Mouse (Mus musculus) hindbrain, postnatal 0 days (tissue): ENCODE results near the gene Mrtfb. TPM values are rescaled to one million over a fixed set of nuclear protein-coding genes. Genes with fewer than 3 reads are reported as not detected.

Source experiments
- ATAC-seq: fragments of 200-750 bp; cut with Nextera tagmentation; 2 replicates; pipeline ENCODE4 v1.8.0; 2017; ENCODE audit warnings: mild to moderate bottlenecking, moderate TSS enrichment, moderate library complexity
- DNase-seq: peaks from one replicate; pipeline ENCODE4 v3.0.0-alpha.2; 2015; ENCODE audit warnings: low spot score
- H3K27ac ChIP-seq: fragments of 300-500 bp; sonication (generic); 2 replicates; pipeline ENCODE4 v1.5.1; 2014; ENCODE audit warnings: mild to moderate bottlenecking
- H3K27me3 ChIP-seq: fragments of 300-500 bp; sonication (generic); 2 replicates; pipeline ENCODE4 v1.6.1; 2014; ENCODE audit warnings: low read length, mixed read lengths; ENCODE audit not compliant: insufficient read depth
- H3K36me3 ChIP-seq: fragments of 300-500 bp; sonication (generic); 2 replicates; pipeline ENCODE4 v1.6.1; 2014; ENCODE audit warnings: low read length, mixed read lengths; ENCODE audit not compliant: insufficient read depth
- H3K4me1 ChIP-seq: fragments of 300-500 bp; sonication (generic); 2 replicates; pipeline ENCODE4 v1.6.1; 2014; ENCODE audit warnings: antibody characterized with exemption, low read length, mixed read lengths; ENCODE audit not compliant: insufficient read depth
- H3K4me2 ChIP-seq: fragments of 300-500 bp; sonication (generic); 2 replicates; pipeline ENCODE4 v1.6.1; 2014; ENCODE audit warnings: low read depth, mild to moderate bottlenecking, low read length, moderate library complexity, mixed read lengths
- H3K4me3 ChIP-seq: fragments of 300-500 bp; sonication (generic); 2 replicates; pipeline ENCODE4 v1.5.1; 2014; ENCODE audit warnings: low read length
- H3K9ac ChIP-seq: fragments of 300-500 bp; sonication (generic); replicated peaks from 2 replicates; pipeline ENCODE4 v1.6.1; 2014; ENCODE audit warnings: mild to moderate bottlenecking, low read length, moderate library complexity, mixed read lengths
- H3K9me3 ChIP-seq: fragments of 300-500 bp; sonication (generic); 2 replicates; pipeline ENCODE4 v1.6.1; 2016; ENCODE audit warnings: low read length, mixed read lengths
- CTCF ChIP-seq: IDR thresholded peaks from 2 replicates; pipeline ENCODE4 v1.5.1; 2016; ENCODE audit warnings: antibody characterized with exemption, control low read depth, low read depth
- WGBS: fragments of 180-500 bp; shearing (Covaris S2); extraction: QIAGEN DNeasy Blood & Tissue Kit; methylation state at CpG from one replicate; pipeline ENCODE4 v1.1.7; 2014; 5-methylcytosine and 5-hydroxymethylcytosine counted together
- polyA plus RNA-seq: library from polyadenylated mRNA; unstranded; fragments of >200 nt; fragmentation: Nextera tagmentation; extraction: Ambion mirVana; gene quantifications from 2 replicates; pipeline ENCODE4 v1.2.1, GENCODE M21; 2015
- total RNA-seq: library from RNA; depleted of rRNA; stranded (reverse); fragments of >200 nt; gene quantifications from 2 replicates; pipeline ENCODE4 v1.2.3, GENCODE M21; 2014

The Mrtfb gene
- total and polyA plus RNA-seq, 2 experiments from 2014 or later = 11.5 to 20.0 TPM

GRCm38 (mm10) chr16:13411531-13411930, 155.2 kb downstream of the Mrtfb start:
- Histone ChIP-seq H3K4me3 (no peak overlapping the region), H3K36me3 (peaks cover 41% of the 10 kb centered on the region; the same call in 1 of the 2 replicates), H3K27me3 (no peaks in the 10 kb centered on the region), H3K9ac (no peak overlapping the region), H3K27ac (no peak overlapping the region), H3K4me2 (no peak overlapping the region), H3K9me3 (no peaks in the 10 kb centered on the region), H3K4me1 (no peaks in the 10 kb centered on the region)
- WGBS = 94% methylated on average over 4 of the region's 4 CpGs
- DNase-seq = no peak
- no peak for ATAC-seq
- TF ChIP-seq CTCF = peak; percentile 27

DNA sequence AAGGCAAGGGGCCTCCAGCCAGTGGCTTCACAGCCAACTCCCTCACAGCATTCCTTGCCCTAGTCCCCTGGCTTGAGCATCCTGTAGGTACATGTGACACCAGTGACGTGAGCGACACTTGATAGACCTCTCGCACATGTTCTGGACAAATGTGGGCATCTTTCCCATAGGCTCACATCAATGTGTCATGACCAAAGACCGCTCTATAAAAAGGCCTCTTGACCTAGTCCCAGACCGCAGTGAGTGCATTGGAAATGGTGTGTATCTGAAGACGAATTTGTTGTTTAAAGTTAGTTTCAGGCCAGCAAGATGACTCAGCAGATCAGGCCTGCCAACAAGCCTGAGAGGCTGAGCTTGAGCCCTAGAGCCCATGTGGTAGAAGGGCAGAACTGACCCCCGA, 158.3 kb downstream of the Mrtfb start:
- H3K9me3 ChIP-seq = no peaks in the 10 kb centered on the region
- no peak overlapping the region for H3K4me3 ChIP-seq
- no peak overlapping the region for H3K9ac ChIP-seq
- H3K27ac ChIP-seq = no peak overlapping the region
- peaks cover 29% of the 10 kb centered on the region; the same call in 1 of the 2 replicates for H3K36me3 ChIP-seq
- no peak for TF ChIP-seq CTCF
- H3K4me1 ChIP-seq = no peaks in the 10 kb centered on the region
- H3K27me3 ChIP-seq = no peaks in the 10 kb centered on the region
- 94% methylated on average over 7 of the region's 7 CpGs for WGBS
- DNase-seq = no peak
- H3K4me2 ChIP-seq = no peak overlapping the region
- no peak for ATAC-seq

DNA sequence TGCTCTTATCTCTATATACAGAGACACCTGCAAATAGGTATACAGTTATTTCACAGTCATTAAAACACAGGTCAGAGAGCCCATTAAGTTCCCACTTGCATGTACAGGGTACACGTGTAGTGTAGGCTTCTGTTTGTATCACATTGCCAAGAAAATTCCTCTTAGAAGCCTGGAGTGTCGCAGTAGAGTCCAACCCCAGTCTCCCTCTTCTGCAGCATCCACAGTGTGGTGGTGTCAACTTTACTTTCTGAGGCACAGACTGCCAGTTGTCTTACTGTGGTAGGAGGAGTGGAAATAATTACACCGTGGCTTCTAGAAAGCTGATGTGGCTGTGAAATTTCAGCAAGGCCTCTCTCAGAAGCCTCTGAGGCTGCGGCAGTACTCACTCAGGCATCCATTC, 158.7 kb downstream of the Mrtfb start:
- 89% methylated on average over 4 of the region's 4 CpGs for WGBS
- peaks cover 29% of the 10 kb centered on the region; the same call in 1 of the 2 replicates for H3K36me3 ChIP-seq
- H3K4me3 ChIP-seq = no peak overlapping the region
- no peaks in the 10 kb centered on the region for H3K27me3 ChIP-seq
- no peak overlapping the region for H3K9ac ChIP-seq
- no peak overlapping the region for H3K27ac ChIP-seq
- H3K9me3 ChIP-seq = no peaks in the 10 kb centered on the region
- H3K4me1 ChIP-seq = no peaks in the 10 kb centered on the region
- ATAC-seq (no peak), DNase-seq (no peak)
- no peak overlapping the region for H3K4me2 ChIP-seq
- no peak for TF ChIP-seq CTCF

DNA sequence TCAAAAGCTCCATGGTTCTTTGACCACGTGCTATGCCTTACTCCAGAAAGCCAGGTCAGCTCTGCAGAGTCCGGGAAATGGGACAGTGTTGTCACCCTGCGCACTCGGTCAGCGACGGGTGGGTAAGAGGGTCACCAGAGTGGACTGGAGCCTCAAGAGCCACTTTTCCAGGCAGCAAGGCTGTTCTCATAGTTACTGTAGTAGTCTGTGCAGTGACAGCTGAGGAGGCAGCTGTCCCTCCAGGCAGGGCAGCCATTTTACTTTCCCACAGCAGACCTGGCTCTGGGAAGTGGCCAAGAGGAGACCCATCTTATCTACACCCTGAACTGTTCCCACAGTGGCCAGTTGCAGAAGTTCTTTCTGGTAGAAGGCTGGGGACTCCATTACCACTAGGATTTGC, 159.2 kb downstream of the Mrtfb start:
- Histone ChIP-seq H3K27me3 (no peaks in the 10 kb centered on the region), H3K4me3 (no peak overlapping the region), H3K36me3 (peaks cover 26% of the 10 kb centered on the region; the same call in 1 of the 2 replicates), H3K9ac (no peak overlapping the region), H3K27ac (no peak overlapping the region), H3K4me2 (no peak overlapping the region), H3K9me3 (no peaks in the 10 kb centered on the region), H3K4me1 (no peaks in the 10 kb centered on the region)
- ATAC-seq (no peak), DNase-seq (no peak)
- WGBS = 98% methylated on average over 6 of the region's 6 CpGs
- no peak for TF ChIP-seq CTCF

DNA sequence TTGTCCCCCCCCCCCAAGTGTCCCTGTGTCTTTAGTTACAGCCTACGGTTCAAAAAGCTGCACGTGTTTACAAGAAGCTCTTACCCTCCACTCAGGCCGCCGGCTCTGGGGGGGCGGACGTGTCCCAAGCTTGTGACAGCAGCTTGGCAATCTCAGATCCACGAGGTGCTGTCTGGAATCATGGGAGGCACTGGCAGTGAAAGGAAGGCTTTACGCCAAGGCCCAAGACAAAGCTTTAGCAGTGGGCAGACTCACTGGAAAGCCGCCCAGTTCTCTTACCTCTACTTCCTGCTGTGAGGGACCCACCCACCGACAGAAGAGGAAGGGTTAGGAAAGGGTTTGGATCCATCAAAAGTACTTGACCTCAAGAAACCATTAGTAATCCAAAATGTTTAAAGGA, 160.2 kb downstream of the Mrtfb start:
- 36% methylated on average over 10 of the region's 10 CpGs for WGBS

DNA sequence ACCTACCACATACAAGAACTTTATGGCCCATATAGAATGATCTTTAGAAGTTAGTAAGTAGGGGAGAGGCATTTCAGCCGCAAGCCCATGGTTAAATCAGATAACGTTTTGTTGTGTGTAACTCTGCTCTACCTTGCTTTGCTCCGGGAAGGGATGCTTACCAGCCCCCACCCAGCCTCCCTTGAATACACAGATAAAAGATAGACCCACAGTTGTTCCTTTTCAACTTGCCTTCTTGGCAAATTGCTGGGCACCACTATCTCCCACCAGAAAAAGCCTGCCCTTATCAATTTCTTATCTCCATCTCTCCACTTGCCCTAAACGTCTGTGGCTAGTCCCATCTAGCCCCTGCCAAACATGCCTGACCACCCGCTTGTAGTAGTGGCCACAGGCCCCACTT, 161.6 kb downstream of the Mrtfb start:
- no peak overlapping the region for H3K4me3 ChIP-seq
- TF ChIP-seq CTCF = no peak

More for the DNA sequence above, 160.2 kb downstream of the Mrtfb start:
- DNase-seq (peak; percentile 59), ATAC-seq (no peak; the same call in 1 of the 2 replicates)
- Histone ChIP-seq H3K36me3 (peaks cover 19% of the 10 kb centered on the region; the same call in 1 of the 2 replicates), H3K27me3 (no peaks in the 10 kb centered on the region), H3K4me2 (no peak overlapping the region), H3K9me3 (no peaks in the 10 kb centered on the region), H3K27ac (no peak overlapping the region), H3K4me3 (no peak overlapping the region), H3K4me1 (no peaks in the 10 kb centered on the region), H3K9ac (no peak overlapping the region)
- no peak for TF ChIP-seq CTCF

GRCm38 (mm10) chr16:13419752-13420151, 163.5 kb downstream of the Mrtfb start:
- H3K27me3 ChIP-seq = no peaks in the 10 kb centered on the region
- H3K27ac ChIP-seq = no peak overlapping the region
- TF ChIP-seq CTCF = no peak
- no peak for DNase-seq
- H3K4me3 ChIP-seq = no peak overlapping the region
- no peaks in the 10 kb centered on the region for H3K4me1 ChIP-seq
- no peak overlapping the region for H3K4me2 ChIP-seq
- H3K9ac ChIP-seq = no peak overlapping the region
- no peak for ATAC-seq
- H3K36me3 ChIP-seq = 0 out of 2 replicates have a peak, but pooled peaks cover under 1% of the 10 kb centered on the region
- WGBS = 94% methylated on average over 2 of the region's 2 CpGs
- H3K9me3 ChIP-seq = no peaks in the 10 kb centered on the region

More for the DNA sequence above, 161.6 kb downstream of the Mrtfb start:
- Histone ChIP-seq H3K27ac (no peak overlapping the region), H3K4me2 (no peak overlapping the region), H3K36me3 (peaks cover 9% of the 10 kb centered on the region; the same call in 1 of the 2 replicates), H3K9me3 (no peaks in the 10 kb centered on the region), H3K4me1 (no peaks in the 10 kb centered on the region), H3K27me3 (no peaks in the 10 kb centered on the region), H3K9ac (no peak overlapping the region)
- ATAC-seq (no peak), DNase-seq (no peak)
- 91% methylated on average over 5 of the region's 5 CpGs for WGBS
